Mouse (Mus musculus) intestine, postnatal 0 days (tissue): Measurements from ENCODE around the gene Traf3ip1. TPM values are rescaled to one million over a fixed set of nuclear protein-coding genes. Genes with fewer than 3 reads are reported as not detected.

Experiments
- ATAC-seq: fragments of 200-750 bp; cut with Nextera tagmentation; 2 replicates; pipeline ENCODE4 v1.8.0; 2017; ENCODE audit warnings: mild to moderate bottlenecking, moderate TSS enrichment, moderate library complexity
- H3K27ac ChIP-seq: fragments of 300-500 bp; sonication (generic); 2 replicates; pipeline ENCODE4 v1.5.1; 2014; ENCODE audit warnings: mild to moderate bottlenecking, low read depth, low read length, moderate library complexity
- H3K27me3 ChIP-seq: fragments of 300-500 bp; sonication (generic); replicated peaks from 2 replicates; pipeline ENCODE4 v1.6.1; 2014; ENCODE audit warnings: low read length, mixed read lengths; ENCODE audit not compliant: control insufficient read depth, insufficient read depth
- H3K36me3 ChIP-seq: fragments of 300-500 bp; sonication (generic); 2 replicates; pipeline ENCODE4 v1.6.1; 2014; ENCODE audit warnings: mild to moderate bottlenecking, moderate library complexity; ENCODE audit not compliant: control insufficient read depth, insufficient read depth
- H3K4me1 ChIP-seq: fragments of 300-500 bp; sonication (generic); replicated peaks from 2 replicates; pipeline ENCODE4 v1.6.1; 2014; ENCODE audit warnings: antibody characterized with exemption, low read length, mixed read lengths; ENCODE audit not compliant: control insufficient read depth, insufficient read depth
- H3K4me2 ChIP-seq: fragments of 300-500 bp; sonication (generic); replicated peaks from 2 replicates; pipeline ENCODE4 v1.6.1; 2014; ENCODE audit warnings: low read depth, mild to moderate bottlenecking, moderate library complexity
- H3K4me3 ChIP-seq: fragments of 300-500 bp; sonication (generic); 2 replicates; pipeline ENCODE4 v1.5.1; 2014; ENCODE audit warnings: low read depth, low read length
- H3K9ac ChIP-seq: fragments of 300-500 bp; sonication (generic); 2 replicates; pipeline ENCODE4 v1.6.1; 2014; ENCODE audit warnings: mild to moderate bottlenecking, low read depth, low read length
- H3K9me3 ChIP-seq: fragments of 300-500 bp; sonication (generic); 2 replicates; pipeline ENCODE4 v1.6.1; 2016; ENCODE audit warnings: mixed run types; ENCODE audit not compliant: control insufficient read depth
- CTCF ChIP-seq: sonication (generic); IDR thresholded peaks from 2 replicates; pipeline ENCODE4 v1.5.1; 2016; ENCODE audit warnings: low read depth, mild to moderate bottlenecking, control low read depth, antibody characterized with exemption, moderate library complexity
- WGBS: fragments of 180-500 bp; shearing (Covaris S2); extraction: QIAGEN DNeasy Blood & Tissue Kit; methylation state at CpG from one replicate; pipeline ENCODE4 v1.1.7; 2014; 5-methylcytosine and 5-hydroxymethylcytosine counted together
- polyA plus RNA-seq: library from polyadenylated mRNA; unstranded; fragments of >200 nt; fragmentation: Nextera tagmentation; extraction: Ambion mirVana; gene quantifications from 2 replicates; pipeline ENCODE4 v1.2.1, GENCODE M21; 2015

Traf3ip1 gene
- polyA plus RNA-seq, 1 experiment from 2014 or later: 3.7 TPM

DNA sequence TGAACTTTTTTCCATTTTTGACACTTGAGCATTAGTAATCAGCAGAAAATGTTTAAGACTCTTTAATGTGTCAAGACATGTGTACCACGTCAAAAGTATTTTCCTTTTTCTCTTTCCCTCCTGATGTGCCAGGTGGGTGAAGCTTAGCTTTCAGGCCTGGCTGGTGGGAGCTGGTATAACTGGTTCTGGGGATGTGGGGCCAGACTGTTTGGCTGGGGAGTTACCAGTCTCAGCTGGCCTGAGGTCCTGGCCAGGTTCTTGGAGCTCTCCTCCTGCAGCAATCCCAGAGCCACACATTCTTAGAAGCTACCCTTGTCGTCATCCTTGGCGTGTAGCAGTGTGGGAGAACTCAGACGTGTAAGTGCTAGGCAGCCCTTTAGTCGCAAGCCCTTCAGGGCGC, 21.2 kb downstream of the Traf3ip1 start:
- no peak overlapping the region for H3K4me3 ChIP-seq
- no peak overlapping the region for H3K9ac ChIP-seq
- no peak for ATAC-seq
- no peaks in the 10 kb centered on the region for H3K27me3 ChIP-seq
- 89% methylated on average over 6 of the region's 6 CpGs for WGBS
- peaks cover 11% of the 10 kb centered on the region; the same call in 1 of the 2 replicates for H3K36me3 ChIP-seq
- H3K9me3 ChIP-seq: no peaks in the 10 kb centered on the region
- H3K4me2 ChIP-seq: no peak overlapping the region
- H3K4me1 ChIP-seq: no peaks in the 10 kb centered on the region
- TF ChIP-seq CTCF: no peak
- H3K27ac ChIP-seq: no peak overlapping the region

DNA sequence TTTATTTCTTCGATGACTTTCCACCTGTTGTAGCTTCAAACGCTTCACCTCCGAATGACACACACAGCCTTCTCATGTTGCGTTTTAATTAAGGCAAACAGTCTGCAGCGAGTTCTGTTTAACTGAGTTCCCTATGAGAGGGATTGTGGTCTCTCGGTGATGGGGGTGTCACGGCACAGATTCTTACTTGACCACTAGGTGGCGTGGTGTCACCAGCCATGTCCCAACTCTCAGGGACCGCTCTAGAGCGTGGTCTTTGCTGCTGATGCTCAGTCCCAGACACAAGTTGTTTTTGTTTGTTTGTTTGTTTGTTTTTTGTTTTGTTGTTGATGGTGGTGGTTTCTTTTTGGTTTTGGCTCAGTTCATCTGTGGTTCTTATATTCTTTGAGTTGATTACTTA, 29.3 kb downstream of the Traf3ip1 start:
- Histone ChIP-seq H3K27me3 (no peaks in the 10 kb centered on the region), H3K9ac (no peak overlapping the region), H3K36me3 (peaks cover 36% of the 10 kb centered on the region), H3K4me3 (no peak overlapping the region), H3K4me1 (no peaks in the 10 kb centered on the region), H3K9me3 (no peaks in the 10 kb centered on the region), H3K27ac (no peak overlapping the region), H3K4me2 (no peak overlapping the region)
- WGBS: 17% methylated on average over 10 of the region's 10 CpGs
- ATAC-seq: 0 out of 2 replicates have a peak, but pooled peaks have one; percentile 49
- peak; percentile 96 for TF ChIP-seq CTCF

DNA sequence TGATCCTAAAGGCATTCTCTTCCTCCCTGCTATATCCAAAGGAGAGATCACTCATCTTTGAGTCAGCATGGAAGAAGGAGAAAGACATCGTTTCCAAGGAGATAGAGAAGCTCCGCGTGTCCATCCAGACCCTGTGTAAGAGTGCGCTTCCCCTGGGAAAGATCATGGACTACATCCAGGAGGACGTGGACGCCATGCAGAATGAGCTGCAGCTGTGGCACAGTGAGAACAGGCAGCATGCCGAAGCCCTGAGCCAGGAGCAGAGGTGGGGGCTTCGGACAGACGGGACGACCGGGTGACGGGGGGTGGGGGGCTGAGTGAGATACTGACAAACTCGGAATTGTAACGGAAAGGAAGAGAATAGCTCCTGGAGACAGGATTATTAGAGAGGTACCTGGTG, 31.4 kb downstream of the Traf3ip1 start:
- WGBS: 86% methylated on average over 14 of the region's 14 CpGs
- peaks cover 2% of the 10 kb centered on the region; the same call in 1 of the 2 replicates for H3K4me1 ChIP-seq
- ATAC-seq: no peak
- no peak overlapping the region for H3K4me2 ChIP-seq
- H3K4me3 ChIP-seq: no peak overlapping the region
- H3K9ac ChIP-seq: no peak overlapping the region
- H3K27ac ChIP-seq: no peak overlapping the region
- H3K27me3 ChIP-seq: no peaks in the 10 kb centered on the region
- H3K9me3 ChIP-seq: no peaks in the 10 kb centered on the region
- peaks cover 33% of the 10 kb centered on the region for H3K36me3 ChIP-seq
- no peak for TF ChIP-seq CTCF

DNA sequence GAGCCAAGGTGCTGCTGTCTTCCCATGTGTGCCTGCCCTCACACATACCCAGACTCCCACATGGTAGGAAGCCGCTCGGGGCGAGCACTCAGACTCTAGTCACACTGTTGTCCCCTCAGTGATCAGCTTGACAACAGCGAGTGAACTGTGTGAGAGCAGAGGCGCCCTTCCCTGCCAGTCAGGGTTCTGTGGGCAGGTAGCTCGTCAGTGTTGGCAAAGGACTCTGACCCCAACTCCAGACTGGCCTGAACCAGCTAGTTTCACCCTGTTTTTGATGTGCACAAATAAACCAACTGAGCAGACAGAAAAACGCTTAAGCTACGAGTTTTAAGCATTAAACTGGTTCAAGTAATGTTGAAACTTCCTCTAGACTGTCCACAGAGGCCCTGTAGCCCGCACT, 35.7 kb downstream of the Traf3ip1 start:
- Histone ChIP-seq H3K27ac (peak overlapping the region; percentile 46), H3K4me3 (no peak overlapping the region), H3K9me3 (no peaks in the 10 kb centered on the region), H3K4me2 (no peak overlapping the region), H3K36me3 (peaks cover 20% of the 10 kb centered on the region), H3K27me3 (no peaks in the 10 kb centered on the region), H3K4me1 (peaks cover 2% of the 10 kb centered on the region; the same call in 1 of the 2 replicates), H3K9ac (no peak overlapping the region)
- no peak for TF ChIP-seq CTCF
- 69% methylated on average over 9 of the region's 9 CpGs for WGBS
- ATAC-seq: peak; percentile 70; the same call in 1 of the 2 replicates

DNA sequence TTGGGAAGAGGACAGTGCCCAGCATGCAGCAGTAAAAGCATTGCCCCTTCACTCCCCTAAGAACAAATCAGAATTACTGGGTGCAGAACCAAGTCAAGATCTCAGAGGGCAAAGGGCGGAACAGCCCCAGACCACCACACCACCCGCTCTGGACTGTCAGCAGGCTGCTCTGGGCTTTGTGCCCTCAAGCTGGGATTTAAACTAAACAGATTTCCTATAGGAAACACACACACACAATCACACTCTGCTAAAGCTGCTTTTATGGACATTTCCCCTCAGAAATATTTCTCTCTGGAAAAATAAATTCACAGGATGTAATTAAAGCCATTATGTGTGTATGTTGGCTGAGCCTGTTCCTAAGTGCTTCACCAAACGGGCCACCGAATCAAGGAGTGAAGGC, 37.8 kb downstream of the Traf3ip1 start:
- Histone ChIP-seq H3K4me1 (peaks cover 2% of the 10 kb centered on the region; the same call in 1 of the 2 replicates), H3K27me3 (no peaks in the 10 kb centered on the region), H3K27ac (no peak overlapping the region), H3K4me2 (no peak overlapping the region), H3K9ac (no peak overlapping the region), H3K4me3 (no peak overlapping the region), H3K9me3 (no peaks in the 10 kb centered on the region), H3K36me3 (peaks cover 11% of the 10 kb centered on the region)
- ATAC-seq: no peak
- TF ChIP-seq CTCF: no peak
- 91% methylated on average over 4 of the region's 4 CpGs for WGBS

DNA sequence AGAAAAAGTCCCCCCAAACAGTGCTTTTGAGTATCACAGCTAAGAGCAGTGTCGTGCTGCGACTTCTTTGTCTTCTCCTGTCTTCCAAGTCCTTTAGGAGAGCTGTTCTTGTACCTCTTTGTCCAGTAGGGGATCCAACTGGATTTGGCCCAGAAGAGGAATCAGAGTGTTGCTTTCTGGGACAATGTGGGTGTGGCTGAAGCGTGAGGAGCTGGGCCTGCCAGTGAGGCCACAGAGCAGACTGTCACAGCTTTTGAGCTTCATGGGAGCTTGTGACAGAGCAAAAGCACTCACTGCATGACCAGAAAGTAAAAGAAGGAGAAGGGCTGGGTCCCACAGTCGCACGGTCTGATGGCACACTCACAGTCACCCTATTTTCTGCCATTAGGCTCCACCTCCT, 38.4 kb downstream of the Traf3ip1 start:
- no peak for ATAC-seq
- Histone ChIP-seq H3K4me3 (no peak overlapping the region), H3K27me3 (no peaks in the 10 kb centered on the region), H3K9me3 (no peaks in the 10 kb centered on the region), H3K9ac (no peak overlapping the region), H3K36me3 (peaks cover 5% of the 10 kb centered on the region), H3K4me2 (no peak overlapping the region), H3K27ac (no peak overlapping the region), H3K4me1 (peaks cover 2% of the 10 kb centered on the region; the same call in 1 of the 2 replicates)
- TF ChIP-seq CTCF: no peak
- WGBS: 87% methylated on average over 5 of the region's 5 CpGs

DNA sequence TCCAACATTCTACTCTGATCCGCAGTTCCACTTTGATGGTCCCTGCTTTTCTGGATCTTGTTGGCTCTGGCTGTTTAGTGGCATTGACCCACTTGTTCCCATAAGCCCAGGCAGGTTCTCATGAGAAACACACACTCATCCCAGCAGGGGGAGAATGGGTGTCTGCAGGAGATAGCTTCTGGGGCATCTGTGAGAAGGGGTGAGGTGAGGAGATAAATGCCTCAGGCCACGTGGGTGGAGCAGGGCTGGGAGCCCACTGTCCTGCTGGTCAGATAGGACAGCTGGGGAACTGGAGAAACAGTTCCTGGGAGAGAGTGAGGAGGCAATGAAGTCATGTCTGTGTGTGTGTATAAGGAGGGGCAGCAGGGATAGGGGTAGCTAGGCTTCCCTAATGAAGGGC, 39.0 kb downstream of the Traf3ip1 start:
- no peaks in the 10 kb centered on the region for H3K9me3 ChIP-seq
- H3K36me3 ChIP-seq: peaks cover 4% of the 10 kb centered on the region
- H3K4me2 ChIP-seq: no peak overlapping the region
- no peak overlapping the region for H3K9ac ChIP-seq
- ATAC-seq: no peak
- no peaks in the 10 kb centered on the region for H3K27me3 ChIP-seq
- no peak overlapping the region for H3K27ac ChIP-seq
- peaks cover 2% of the 10 kb centered on the region; the same call in 1 of the 2 replicates for H3K4me1 ChIP-seq
- no peak for TF ChIP-seq CTCF
- H3K4me3 ChIP-seq: no peak overlapping the region
- 53% methylated on average over 2 of the region's 2 CpGs for WGBS
